In the genomic region with DNA sequence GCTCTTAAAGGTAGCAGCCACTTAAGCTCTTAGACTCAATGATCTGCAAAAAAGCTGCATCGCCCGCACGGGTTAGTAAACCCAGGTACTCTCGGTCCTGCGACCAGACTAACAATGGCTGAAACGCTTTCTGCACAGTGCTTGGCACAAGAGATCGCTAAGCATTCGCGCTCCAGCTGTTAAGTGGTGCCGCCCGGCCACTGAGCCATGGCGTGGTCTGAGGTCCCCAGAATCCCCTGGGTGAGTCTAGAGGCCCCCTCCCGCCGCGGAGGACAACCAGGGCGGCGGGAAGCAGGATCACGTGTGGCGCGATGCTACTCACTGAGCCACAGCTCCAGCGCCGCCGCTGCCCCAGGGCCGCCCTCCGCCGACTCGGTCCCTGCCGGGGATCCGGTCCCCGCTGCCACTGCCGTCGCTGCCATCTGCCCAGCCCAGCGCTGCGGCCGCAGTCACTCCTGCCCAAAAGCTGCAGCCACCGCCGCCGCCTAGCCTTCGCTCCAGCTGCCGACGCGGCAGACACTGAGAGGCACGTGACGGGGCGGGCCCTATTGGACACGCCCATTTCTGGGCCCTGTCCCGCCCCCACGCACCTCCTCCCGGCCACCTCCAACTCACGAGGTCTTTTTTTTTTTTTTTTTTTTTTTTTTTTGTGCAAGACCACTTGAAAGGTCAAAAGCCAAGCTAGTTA, we compare ENCODE assay signal across 1 mouse cellular context.
TF ChIP-seq lines count a peak whose summit lies in the region.

A gene (minus strand): TSS at position 556 of the 688 bp plus-strand sequence.

TF ChIP-seq in CH12.LX, 34 proteins besides CTCF, POLR2A, EP300 and RAD21 (continued from another document):
- peak; percentile 76 for TF ChIP-seq TCF12 (IDR thresholded peaks at IDR 0.05; ENCODE audit: low read depth, low read length)
- TF ChIP-seq MXI1 (IDR thresholded peaks at IDR 0.05; ENCODE audit: low read depth, low read length), result peak; percentile 80
- TF ChIP-seq PAX5 (IDR thresholded peaks at IDR 0.05; ENCODE audit: low read length), result no peak
- peak; percentile 86 for TF ChIP-seq NELFE (IDR thresholded peaks at IDR 0.05; ENCODE audit: low read depth, low read length)
- TF ChIP-seq KAT2A (IDR thresholded peaks at IDR 0.05; ENCODE audit: insufficient replicate concordance, low read length), result no peak
- no peak for TF ChIP-seq IRF4 (IDR thresholded peaks at IDR 0.05; ENCODE audit: low read depth, low read length)
- no peak; the same call in 1 of the 2 replicates for TF ChIP-seq HCFC1 (IDR thresholded peaks at IDR 0.05; ENCODE audit: low read depth, low read length)
- peak; percentile 92 for TF ChIP-seq USF1 (IDR thresholded peaks at IDR 0.05; ENCODE audit: low read depth, low read length)
- TF ChIP-seq ZC3H11A (IDR thresholded peaks at IDR 0.05; ENCODE audit: low read depth, low read length), result no peak
- peak; percentile 97 for TF ChIP-seq BHLHE40 (IDR thresholded peaks at IDR 0.05; ENCODE audit: low read depth, low read length)
- TF ChIP-seq MAZ (IDR thresholded peaks at IDR 0.05; ENCODE audit: low read depth, low read length), result peak; percentile 56; the same call in 1 of the 2 replicates
- TF ChIP-seq ZMIZ1 (IDR thresholded peaks at IDR 0.05; ENCODE audit: low read depth, low read length), result peak; percentile 60; the same call in 1 of the 2 replicates
- TF ChIP-seq RCOR1 (conservative IDR thresholded peaks at IDR 0.05; ENCODE audit: low read depth, low read length), result peak; percentile 61; the same call in 1 of the 2 replicates
- TF ChIP-seq MYC (IDR thresholded peaks at IDR 0.05; ENCODE audit: low read depth, low read length), result 0 out of 2 replicates have a peak, but pooled peaks have one; percentile 20
- no peak for TF ChIP-seq POLR2AphosphoS2 (IDR thresholded peaks at IDR 0.05; ENCODE audit: low read depth, low read length)
- TF ChIP-seq MAX (IDR thresholded peaks at IDR 0.05; ENCODE audit: low read length), result peak; percentile 94
- no peak for TF ChIP-seq E2F4 (IDR thresholded peaks at IDR 0.05; ENCODE audit: insufficient replicate concordance, low read depth, low read length)
- TF ChIP-seq ELF1 (IDR thresholded peaks at IDR 0.05; ENCODE audit: low read depth, low read length), result no peak
- TF ChIP-seq ETS1 (conservative IDR thresholded peaks at IDR 0.05; ENCODE audit: low read depth, low read length), result no peak
- TF ChIP-seq NRF1 (IDR thresholded peaks at IDR 0.05; ENCODE audit: low read depth, low read length), result no peak
- TF ChIP-seq ZKSCAN1 (IDR thresholded peaks at IDR 0.05; ENCODE audit: borderline replicate concordance, low read depth, low read length), result no peak
- no peak for TF ChIP-seq JUND (conservative IDR thresholded peaks at IDR 0.05; ENCODE audit: low read depth, low read length)
- no peak for TF ChIP-seq CHD1 (IDR thresholded peaks at IDR 0.05; ENCODE audit: low read depth, low read length)
- no peak for TF ChIP-seq SMC3 (IDR thresholded peaks at IDR 0.05; ENCODE audit: low read depth, low read length)
- TF ChIP-seq GABPA (IDR thresholded peaks at IDR 0.05; ENCODE audit: insufficient replicate concordance, low read depth, low read length), result no peak
- TF ChIP-seq MEF2A (IDR thresholded peaks at IDR 0.05; ENCODE audit: borderline replicate concordance, low read depth, low read length), result no peak
- no peak for TF ChIP-seq CHD2 (IDR thresholded peaks at IDR 0.05; ENCODE audit: low read length)
